Mouse (Mus musculus) heart, postnatal 0 days (tissue): ENCODE measurements around the gene Atp13a1.

Experiments used
- CTCF ChIP-seq: IDR thresholded peaks from 2 replicates; pipeline ENCODE4 v1.5.1; 2016; ENCODE audit warnings: antibody characterized with exemption, control low read depth, low read depth
- EP300 ChIP-seq: IDR thresholded peaks from 2 replicates; pipeline ENCODE4 v1.6.1; 2016; ENCODE audit warnings: antibody characterized with exemption, low read depth

- TF ChIP-seq CTCF: no peak
- no peak for TF ChIP-seq EP300
Observed at GRCm38 (mm10) chr8:69850926-69851506, 60.1 kb downstream of the Atp13a1 start.
